Mouse (Mus musculus) heart, embryonic 16.5 days (tissue): ENCODE measurements around the gene Msantd2. TPM values are rescaled to one million over a fixed set of nuclear protein-coding genes. Genes with fewer than 3 reads are reported as not detected.

Experiments used
- ATAC-seq: fragments of 200-750 bp; cut with Nextera tagmentation; replicated peaks from 2 replicates; pipeline ENCODE4 v1.8.0; 2017; ENCODE audit warnings: moderate number of reproducible peaks; ENCODE audit not compliant: insufficient read depth, low FRiP score; ENCODE audit errors: extremely low read depth
- H3K27ac ChIP-seq: fragments of 300-500 bp; sonication (generic); 2 replicates; pipeline ENCODE4 v1.5.1; 2014; ENCODE audit warnings: mild to moderate bottlenecking, low read length, control low read depth, moderate library complexity
- H3K27me3 ChIP-seq: fragments of 300-500 bp; sonication (generic); 2 replicates; pipeline ENCODE4 v1.6.1; 2014; ENCODE audit warnings: low read length, mixed read lengths; ENCODE audit not compliant: control insufficient read depth, insufficient read depth
- H3K36me3 ChIP-seq: fragments of 300-500 bp; sonication (generic); 2 replicates; pipeline ENCODE4 v1.6.1; 2014; ENCODE audit not compliant: control insufficient read depth, insufficient read depth
- H3K4me1 ChIP-seq: fragments of 300-500 bp; sonication (generic); 2 replicates; pipeline ENCODE4 v1.6.1; 2014; ENCODE audit warnings: low read length, mixed read lengths; ENCODE audit not compliant: control insufficient read depth, insufficient read depth
- H3K4me2 ChIP-seq: fragments of 300-500 bp; sonication (generic); 2 replicates; pipeline ENCODE4 v1.6.1; 2014; ENCODE audit warnings: low read depth, mild to moderate bottlenecking, control low read depth, low read length
- H3K4me3 ChIP-seq: fragments of 300-500 bp; sonication (generic); 2 replicates; pipeline ENCODE4 v1.5.1; 2014; ENCODE audit warnings: mild to moderate bottlenecking, control low read depth, low read length
- H3K9ac ChIP-seq: fragments of 300-500 bp; sonication (generic); 2 replicates; pipeline ENCODE4 v1.6.1; 2014; ENCODE audit warnings: low read length, control low read depth
- H3K9me3 ChIP-seq: fragments of 300-500 bp; sonication (generic); replicated peaks from 2 replicates; pipeline ENCODE4 v1.6.1; 2016; ENCODE audit warnings: low read length; ENCODE audit not compliant: control insufficient read depth
- WGBS: fragments of 180-500 bp; shearing (Covaris S2); extraction: QIAGEN DNeasy Blood & Tissue Kit; methylation state at CpG from one replicate; pipeline ENCODE4 v1.1.7; 2014; 5-methylcytosine and 5-hydroxymethylcytosine counted together
- polyA plus RNA-seq: library from polyadenylated mRNA; unstranded; fragments of >200 nt; fragmentation: Nextera tagmentation; extraction: Ambion mirVana; gene quantifications from 2 replicates; pipeline ENCODE4 v1.2.1, GENCODE M21; 2015

Gene Msantd2
- polyA plus RNA-seq, 1 experiment from 2014 or later: 11.4 TPM

DNA sequence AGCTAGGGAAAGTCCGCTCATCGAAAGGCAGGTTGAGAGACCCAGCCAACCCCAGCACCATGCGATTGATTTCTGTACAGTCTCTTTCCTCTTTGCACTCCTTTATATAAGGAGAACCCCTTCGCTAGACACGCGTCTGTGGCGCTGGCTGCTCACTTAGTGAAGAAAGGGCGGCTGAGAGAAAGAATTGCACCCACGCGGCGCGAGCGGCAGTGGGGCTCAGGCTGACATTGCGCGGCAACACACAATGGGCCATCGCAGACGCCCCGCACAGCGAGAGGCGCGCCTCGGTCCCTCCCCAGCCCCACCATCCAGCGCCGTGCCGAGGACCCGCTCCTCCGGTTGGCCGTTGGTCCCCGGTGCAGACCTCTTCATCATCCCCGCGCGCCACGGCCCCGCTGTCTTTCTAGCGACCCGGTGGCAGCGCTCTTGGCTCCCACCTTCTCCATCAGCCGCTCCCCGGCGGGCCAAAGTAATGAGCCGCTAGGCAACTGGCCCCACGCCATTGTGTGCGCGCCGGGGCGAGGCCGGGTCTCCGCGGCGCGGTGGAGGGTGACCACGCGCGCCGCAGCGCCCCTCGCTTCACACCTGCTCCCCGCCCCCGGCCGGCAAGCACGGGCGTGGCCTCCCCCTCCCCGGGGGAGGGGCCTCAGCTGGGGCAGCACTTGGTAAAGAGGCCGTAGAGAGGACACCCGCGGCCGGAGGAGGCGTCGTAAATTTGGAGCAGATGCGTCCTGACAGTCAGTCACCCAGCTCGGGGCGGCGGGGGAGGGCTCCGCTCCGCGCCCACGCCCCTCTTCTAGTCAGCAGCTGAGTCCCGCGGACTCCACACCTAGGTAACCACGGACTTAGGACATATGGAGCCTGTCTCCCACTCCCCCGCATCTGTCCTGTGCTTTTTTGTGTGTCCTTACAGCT lies 28.8 kb upstream of the Msantd2 start:
- WGBS: under 1% methylated on average over 81 of the region's 81 CpGs
- Histone ChIP-seq H3K36me3 (no peaks in the 10 kb centered on the region), H3K9ac (peak overlapping the region; percentile 43), H3K27me3 (peaks cover 73% of the 10 kb centered on the region), H3K4me1 (peaks cover 17% of the 10 kb centered on the region), H3K4me3 (peak overlapping the region; percentile 62), H3K9me3 (no peaks in the 10 kb centered on the region), H3K4me2 (peak overlapping the region; percentile 99), H3K27ac (no peak overlapping the region)
- ATAC-seq: no peak

DNA sequence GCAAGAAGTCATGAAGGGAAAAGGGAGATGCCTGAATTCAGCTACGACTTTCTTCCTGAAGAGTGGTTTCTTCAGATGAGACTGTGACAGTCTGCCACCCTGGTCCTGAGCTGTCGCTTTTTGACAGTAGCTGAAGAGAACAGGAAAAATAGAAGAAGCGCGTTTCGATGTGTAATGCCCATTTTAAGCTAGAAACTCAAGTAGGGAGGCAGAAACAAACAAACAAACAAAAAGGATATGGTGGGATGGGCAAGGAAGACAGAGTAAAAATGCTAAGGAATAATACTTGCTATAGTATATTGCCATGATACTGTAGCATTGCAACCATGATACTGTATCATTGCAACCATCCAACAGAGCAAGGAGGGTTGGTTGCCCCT lies 28.2 kb upstream of the Msantd2 start:
- Histone ChIP-seq H3K9ac (no peak overlapping the region), H3K27me3 (peaks cover 68% of the 10 kb centered on the region), H3K36me3 (no peaks in the 10 kb centered on the region), H3K4me3 (peak overlapping the region; percentile 62), H3K4me2 (peak overlapping the region; percentile 99), H3K27ac (no peak overlapping the region), H3K4me1 (peaks cover 17% of the 10 kb centered on the region), H3K9me3 (no peaks in the 10 kb centered on the region)
- ATAC-seq: no peak
- WGBS: 8% methylated on average over 5 of the region's 5 CpGs

DNA sequence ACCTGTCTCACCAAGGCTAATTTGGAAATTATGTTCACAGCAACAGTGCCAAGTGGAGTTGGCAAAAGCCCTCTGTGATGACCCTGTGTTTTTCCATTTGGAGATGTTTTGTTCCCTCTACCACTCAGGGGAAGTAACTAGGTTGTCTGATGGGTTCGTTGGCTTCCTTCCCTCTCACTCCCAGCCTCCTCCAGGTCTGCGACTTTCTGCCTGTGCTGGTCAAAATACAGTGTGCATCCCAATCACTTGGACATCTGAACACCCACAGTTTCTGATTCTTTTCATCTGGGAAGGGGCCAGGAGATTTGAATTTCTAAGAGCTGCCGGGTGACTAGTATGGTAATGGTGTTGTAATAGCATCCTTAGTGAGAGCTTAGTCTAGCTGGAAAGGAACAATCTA lies 27.5 kb upstream of the Msantd2 start:
- WGBS: 5% methylated on average over 3 of the region's 3 CpGs

DNA sequence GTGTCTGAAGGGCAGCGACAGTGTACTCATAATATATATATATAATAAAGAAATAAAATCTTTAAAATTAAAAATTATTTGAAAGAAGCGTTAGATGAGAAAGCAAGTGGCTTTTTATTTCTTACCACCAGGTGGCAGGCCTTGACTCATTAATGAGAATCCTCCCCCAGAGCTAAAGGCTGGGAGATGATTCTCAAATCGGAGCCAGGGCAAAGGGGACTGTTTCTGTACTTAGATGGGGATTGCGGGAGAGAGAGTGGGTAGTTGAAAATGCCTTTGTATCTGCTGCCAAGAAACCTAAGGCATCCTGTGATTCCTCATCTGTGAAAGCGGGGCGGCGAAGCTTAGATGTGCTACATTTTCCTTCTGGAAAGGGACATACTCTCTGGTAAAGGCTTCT lies 26.4 kb upstream of the Msantd2 start:
- H3K36me3 ChIP-seq: no peaks in the 10 kb centered on the region
- 15% methylated on average over 7 of the region's 7 CpGs for WGBS
- no peak overlapping the region for H3K4me3 ChIP-seq
- no peaks in the 10 kb centered on the region for H3K9me3 ChIP-seq
- H3K4me2 ChIP-seq: no peak overlapping the region
- H3K27ac ChIP-seq: no peak overlapping the region
- peaks cover 11% of the 10 kb centered on the region for H3K4me1 ChIP-seq
- no peak overlapping the region for H3K9ac ChIP-seq
- no peak for ATAC-seq
- peaks cover 50% of the 10 kb centered on the region for H3K27me3 ChIP-seq

More for the DNA sequence above, 27.5 kb upstream of the Msantd2 start:
- Histone ChIP-seq H3K4me3 (no peak overlapping the region), H3K36me3 (no peaks in the 10 kb centered on the region), H3K4me1 (peaks cover 12% of the 10 kb centered on the region), H3K27ac (no peak overlapping the region), H3K9me3 (no peaks in the 10 kb centered on the region), H3K9ac (no peak overlapping the region), H3K4me2 (no peak overlapping the region), H3K27me3 (peaks cover 62% of the 10 kb centered on the region)
- no peak for ATAC-seq

GRCm38 (mm10) chr9:37473611-37474125 lies 15.5 kb upstream of the Msantd2 start:
- Histone ChIP-seq H3K4me1 (no peaks in the 10 kb centered on the region), H3K27ac (no peak overlapping the region), H3K9ac (no peak overlapping the region), H3K4me3 (no peak overlapping the region), H3K9me3 (no peaks in the 10 kb centered on the region), H3K36me3 (no peaks in the 10 kb centered on the region), H3K27me3 (no peaks in the 10 kb centered on the region), H3K4me2 (no peak overlapping the region)
- ATAC-seq: no peak
- WGBS: 71% methylated on average over 3 of the region's 3 CpGs

DNA sequence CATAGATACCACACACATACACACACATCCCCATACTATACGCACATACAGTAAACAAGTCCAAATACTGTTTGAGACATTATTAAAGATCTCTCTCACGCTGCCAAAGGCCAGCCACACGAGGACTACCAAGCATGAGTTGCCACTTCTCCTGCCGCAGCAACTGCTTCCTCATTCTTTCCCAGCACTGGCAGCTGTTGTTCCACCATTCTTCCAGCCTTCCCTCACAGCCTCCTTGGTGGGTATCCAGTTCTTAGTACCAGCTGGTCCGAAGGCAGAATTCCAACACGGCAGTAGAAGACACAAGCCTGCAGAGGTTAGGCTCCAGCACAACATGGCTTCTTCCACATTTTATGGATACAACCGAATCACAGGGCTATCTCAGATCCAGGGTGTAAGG lies 14.2 kb upstream of the Msantd2 start:
- Histone ChIP-seq H3K4me2 (no peak overlapping the region), H3K4me1 (no peaks in the 10 kb centered on the region), H3K36me3 (no peaks in the 10 kb centered on the region), H3K27ac (no peak overlapping the region), H3K9ac (no peak overlapping the region), H3K27me3 (no peaks in the 10 kb centered on the region), H3K4me3 (no peak overlapping the region), H3K9me3 (no peaks in the 10 kb centered on the region)
- 78% methylated on average over 7 of the region's 7 CpGs for WGBS
- ATAC-seq: no peak

- Histone ChIP-seq H3K4me1 (peaks cover 4% of the 10 kb centered on the region), H3K4me2 (no peak overlapping the region), H3K9ac (no peak overlapping the region), H3K27me3 (no peaks in the 10 kb centered on the region), H3K27ac (no peak overlapping the region), H3K36me3 (no peaks in the 10 kb centered on the region), H3K9me3 (no peaks in the 10 kb centered on the region), H3K4me3 (no peak overlapping the region)
- ATAC-seq: no peak
- 63% methylated on average over 5 of the region's 5 CpGs for WGBS
Measured at GRCm38 (mm10) chr9:37485146-37485545, 4.0 kb upstream of the Msantd2 start.

DNA sequence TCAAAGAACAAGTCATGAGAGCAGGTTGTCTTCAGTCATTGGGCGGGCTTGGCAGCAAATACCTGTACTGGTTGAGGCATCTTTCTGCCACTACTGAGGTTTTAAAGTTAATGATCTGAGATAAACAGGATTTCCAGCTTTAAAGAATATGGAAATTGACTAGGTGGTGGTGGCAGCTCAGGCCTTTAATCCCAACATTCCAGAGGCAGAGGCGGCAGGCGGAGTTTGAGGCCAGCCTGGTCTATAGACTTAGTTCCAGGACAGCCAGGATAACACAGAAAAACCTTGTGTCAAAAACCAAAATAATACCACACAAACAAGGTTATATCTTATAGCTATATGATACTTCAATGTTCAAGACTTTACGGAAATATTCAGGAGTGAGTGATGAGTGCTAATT lies 1.1 kb upstream of the Msantd2 start:
- Histone ChIP-seq H3K4me3 (peak overlapping the region; percentile 97), H3K9me3 (no peaks in the 10 kb centered on the region), H3K4me2 (peak overlapping the region; percentile 67), H3K27me3 (no peaks in the 10 kb centered on the region), H3K9ac (peak overlapping the region; percentile 93), H3K4me1 (peaks cover 12% of the 10 kb centered on the region), H3K27ac (peak overlapping the region; percentile 99), H3K36me3 (no peaks in the 10 kb centered on the region)
- WGBS: 42% methylated on average over 4 of the region's 4 CpGs
- no peak for ATAC-seq

DNA sequence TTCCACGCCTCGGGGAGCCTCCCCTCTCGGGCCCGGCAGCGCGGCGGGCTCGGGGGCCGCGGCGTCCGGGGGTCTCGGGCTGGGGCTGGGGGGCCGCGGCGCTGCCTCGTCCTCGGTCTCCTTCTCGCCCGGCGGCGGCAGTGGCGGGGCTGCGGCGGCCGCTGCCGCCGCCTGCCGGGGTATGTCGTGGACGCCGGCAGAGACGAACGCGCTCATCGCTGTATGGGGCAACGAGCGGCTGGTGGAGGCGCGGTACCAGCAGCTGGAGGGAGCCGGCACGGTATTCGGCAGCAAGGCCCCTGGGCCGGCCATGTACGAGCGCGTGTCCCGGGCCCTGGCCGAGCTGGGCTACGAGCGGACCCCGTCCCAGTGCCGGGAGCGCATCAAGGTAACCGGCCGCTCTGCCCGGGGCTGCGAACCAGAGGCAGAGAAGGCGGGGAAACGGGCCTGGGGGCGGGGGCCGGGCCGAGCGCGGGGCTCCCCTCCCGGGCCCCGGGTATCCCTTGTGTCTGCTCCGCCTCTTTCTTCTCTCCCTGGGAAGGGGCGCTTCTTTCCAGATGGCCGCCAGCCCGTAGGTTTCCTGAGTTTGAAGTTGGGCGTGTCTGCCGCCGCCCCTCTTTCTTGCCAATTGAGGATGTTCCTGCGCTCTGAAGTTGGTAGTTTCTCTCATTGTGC lies 464 bp downstream of the Msantd2 start:
- no peaks in the 10 kb centered on the region for H3K27me3 ChIP-seq
- H3K27ac ChIP-seq: peak overlapping the region; percentile 99
- H3K9me3 ChIP-seq: no peaks in the 10 kb centered on the region
- WGBS: under 1% methylated on average over 64 of the region's 75 CpGs
- H3K4me2 ChIP-seq: peak overlapping the region; percentile 67
- H3K36me3 ChIP-seq: no peaks in the 10 kb centered on the region
- H3K4me3 ChIP-seq: peak overlapping the region; percentile 97
- peaks cover 12% of the 10 kb centered on the region for H3K4me1 ChIP-seq
- H3K9ac ChIP-seq: peak overlapping the region; percentile 93
- peak; percentile 71 for ATAC-seq
